Mouse (Mus musculus) forebrain, embryonic 13.5 days (tissue): Measurements from ENCODE around the gene Olfr1420. TPM values are rescaled to one million over a fixed set of nuclear protein-coding genes. Genes with fewer than 3 reads are reported as not detected.
"Not testable (repeated sequence)": the region's sequence is repeated elsewhere in the genome, so short reads cannot be mapped to it uniquely, and the experiment has no call there.

Experiments used
- ATAC-seq: fragments of 200-750 bp; cut with Nextera tagmentation; 2 replicates; pipeline ENCODE4 v1.8.0; 2017
- H3K27ac ChIP-seq: fragments of 300-500 bp; sonication (generic); 2 replicates; pipeline ENCODE4 v1.5.1; 2015; ENCODE audit warnings: inconsistent platforms, mild to moderate bottlenecking, moderate library complexity
- H3K27me3 ChIP-seq: fragments of 300-500 bp; sonication (generic); 2 replicates; pipeline ENCODE4 v1.6.1; 2015; ENCODE audit warnings: mild to moderate bottlenecking, inconsistent platforms
- H3K36me3 ChIP-seq: fragments of 300-500 bp; sonication (generic); 2 replicates; pipeline ENCODE4 v1.6.1; 2015; ENCODE audit warnings: mild to moderate bottlenecking, inconsistent platforms; ENCODE audit not compliant: poor library complexity, severe bottlenecking
- H3K4me1 ChIP-seq: fragments of 300-500 bp; sonication (generic); 2 replicates; pipeline ENCODE4 v1.6.1; 2015; ENCODE audit warnings: inconsistent platforms
- H3K4me2 ChIP-seq: fragments of 300-500 bp; sonication (generic); 2 replicates; pipeline ENCODE4 v1.6.1; 2015; ENCODE audit warnings: inconsistent platforms, mild to moderate bottlenecking, moderate library complexity
- H3K4me3 ChIP-seq: fragments of 300-500 bp; sonication (generic); 2 replicates; pipeline ENCODE4 v1.5.1; 2015; ENCODE audit warnings: mild to moderate bottlenecking, inconsistent platforms
- H3K9ac ChIP-seq: fragments of 300-500 bp; sonication (generic); 2 replicates; pipeline ENCODE4 v1.6.1; 2015; ENCODE audit warnings: mild to moderate bottlenecking, inconsistent platforms
- H3K9me3 ChIP-seq: fragments of 300-500 bp; sonication (generic); replicated peaks from 2 replicates; pipeline ENCODE4 v1.6.1; 2016; ENCODE audit warnings: inconsistent platforms
- WGBS: fragments of 180-500 bp; shearing (Covaris S2); methylation state at CpG from one replicate; pipeline ENCODE4 v1.1.7; 2015; 5-methylcytosine and 5-hydroxymethylcytosine counted together
- microRNA-seq: library from miRNA; unstranded; fragments of <30 nt; microRNA quantifications from one replicate; pipeline ENCODE4, GENCODE M21; 2016
- polyA plus RNA-seq: library from polyadenylated mRNA; unstranded; fragments of >200 nt; fragmentation: Nextera tagmentation; extraction: Ambion mirVana; gene quantifications from 2 replicates; pipeline ENCODE4 v1.2.1, GENCODE M21; 2015

Olfr1420 gene
- polyA plus RNA-seq, 1 experiment from 2014 or later: 0.05 TPM

DNA sequence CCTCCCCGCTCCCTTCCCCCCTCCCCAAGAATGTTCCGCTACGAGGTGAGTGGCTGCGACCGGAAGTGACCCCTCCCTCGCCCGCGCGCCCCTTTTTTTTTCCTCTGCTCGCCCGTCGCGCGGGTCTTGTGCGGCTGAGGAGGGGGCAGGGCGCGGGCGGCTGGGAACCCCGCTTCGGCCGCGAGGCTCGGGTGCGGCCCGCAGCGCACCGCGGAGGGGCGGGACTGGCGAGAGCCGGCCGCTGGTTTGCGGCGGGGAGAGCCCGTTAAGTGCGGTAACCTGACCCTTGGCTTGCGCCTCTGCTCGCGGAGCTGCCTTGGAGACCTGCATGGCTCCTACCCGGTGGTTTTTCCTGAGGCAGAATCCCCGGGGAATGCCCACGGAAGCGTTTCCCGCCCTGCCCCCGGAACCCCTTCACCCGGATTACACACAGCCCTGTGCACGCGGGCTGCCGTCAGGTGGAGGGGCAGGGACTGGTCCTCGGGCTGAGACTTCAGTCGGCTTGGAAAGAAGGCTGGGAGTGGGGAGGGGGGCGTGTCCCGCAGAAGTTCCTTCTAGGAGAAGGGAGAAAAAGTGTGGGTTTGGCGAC lies 26.3 kb downstream of the Olfr1420 start:
- no peaks in the 10 kb centered on the region for H3K27me3 ChIP-seq
- WGBS: under 1% methylated on average over 39 of the region's 54 CpGs
- H3K9ac ChIP-seq: peak overlapping the region; percentile 87
- peak overlapping the region; percentile 87 for H3K4me3 ChIP-seq
- peak overlapping the region; percentile 85 for H3K27ac ChIP-seq
- peak; percentile 70 for ATAC-seq
- H3K4me1 ChIP-seq: peaks cover 42% of the 10 kb centered on the region
- H3K4me2 ChIP-seq: peak overlapping the region; percentile 82
- no peaks in the 10 kb centered on the region for H3K9me3 ChIP-seq
- peaks cover 15% of the 10 kb centered on the region; the same call in 1 of the 2 replicates for H3K36me3 ChIP-seq

DNA sequence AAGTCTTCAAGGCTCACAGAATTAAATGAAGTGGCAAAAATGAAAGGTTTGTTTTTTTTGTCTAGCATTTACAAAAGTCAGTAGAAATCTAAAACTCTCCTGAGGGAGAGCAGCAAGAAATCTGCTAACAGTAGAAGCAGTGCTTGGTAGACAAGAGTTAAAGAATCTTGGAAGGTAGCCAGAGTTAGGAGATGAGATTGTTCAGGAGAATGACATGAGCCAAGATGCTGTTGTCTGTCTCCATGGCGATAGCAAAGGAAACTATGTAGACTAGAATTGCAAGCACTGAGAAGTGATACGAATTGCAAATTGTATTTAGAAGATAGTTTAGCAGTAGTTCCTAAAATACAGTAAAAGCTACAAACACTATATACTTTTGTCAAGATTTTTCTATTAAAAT lies 29.4 kb downstream of the Olfr1420 start:
- no peak for ATAC-seq
- H3K4me3 ChIP-seq: no peak overlapping the region
- no peak overlapping the region for H3K27ac ChIP-seq
- WGBS: 8% methylated on average over 2 of the region's 2 CpGs
- H3K36me3 ChIP-seq: peaks cover 24% of the 10 kb centered on the region
- H3K9me3 ChIP-seq: no peaks in the 10 kb centered on the region
- no peaks in the 10 kb centered on the region for H3K27me3 ChIP-seq
- peaks cover 42% of the 10 kb centered on the region for H3K4me1 ChIP-seq
- H3K9ac ChIP-seq: no peak overlapping the region
- peak overlapping the region; percentile 18; the same call in 1 of the 2 replicates for H3K4me2 ChIP-seq

DNA sequence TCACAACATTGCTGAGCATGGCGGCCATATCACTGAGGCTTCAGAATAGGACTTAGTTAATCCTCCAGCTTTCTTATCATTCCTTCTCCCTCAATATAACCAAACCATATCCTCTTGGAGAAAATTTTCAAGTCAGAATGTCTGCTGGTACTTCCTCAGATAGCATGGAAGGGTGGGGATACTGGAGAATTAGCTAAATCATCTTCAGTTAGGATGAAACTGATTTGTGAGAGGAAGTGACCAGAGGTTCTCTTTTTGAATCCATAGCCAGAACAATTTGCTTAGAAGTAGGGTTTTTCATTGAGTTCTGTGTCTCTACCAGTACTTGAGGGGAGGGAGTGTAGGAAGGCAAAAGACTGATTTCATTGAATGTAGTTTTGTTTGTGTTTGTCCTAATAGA lies 35.7 kb downstream of the Olfr1420 start:
- ATAC-seq: no peak
- 90% methylated on average over 1 of the region's 1 CpGs for WGBS
- Histone ChIP-seq H3K4me3 (no peak overlapping the region), H3K27me3 (no peaks in the 10 kb centered on the region), H3K27ac (no peak overlapping the region), H3K4me2 (no peak overlapping the region), H3K36me3 (peaks cover 64% of the 10 kb centered on the region), H3K9ac (no peak overlapping the region), H3K4me1 (no peaks in the 10 kb centered on the region), H3K9me3 (no peaks in the 10 kb centered on the region)

DNA sequence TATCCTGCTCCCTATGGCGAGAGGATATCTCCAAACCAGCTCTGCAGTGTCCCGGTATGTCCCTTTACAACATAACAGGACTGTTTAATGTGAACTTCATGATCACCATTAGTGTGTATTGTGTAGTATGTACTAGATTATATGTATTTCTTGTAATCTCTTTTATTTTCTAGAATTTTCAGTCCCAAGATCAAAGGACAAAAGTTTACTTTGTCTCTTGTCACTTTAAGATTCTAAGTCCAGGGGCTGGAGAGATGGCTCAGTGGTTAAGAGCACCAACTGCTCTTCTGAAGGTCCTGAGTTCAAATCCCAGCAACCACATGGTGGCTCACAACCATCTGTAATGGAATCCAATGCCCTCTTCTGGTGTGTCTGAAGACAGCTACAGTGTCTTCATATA lies 36.1 kb downstream of the Olfr1420 start:
- H3K27ac ChIP-seq, H3K27me3 ChIP-seq, H3K4me1 ChIP-seq, H3K9ac ChIP-seq, H3K4me2 ChIP-seq, H3K4me3 ChIP-seq, ATAC-seq, H3K9me3 ChIP-seq: not testable (repeated sequence)
- WGBS: 97% methylated on average over 2 of the region's 2 CpGs
- peaks cover 65% of the 10 kb centered on the region for H3K36me3 ChIP-seq

DNA sequence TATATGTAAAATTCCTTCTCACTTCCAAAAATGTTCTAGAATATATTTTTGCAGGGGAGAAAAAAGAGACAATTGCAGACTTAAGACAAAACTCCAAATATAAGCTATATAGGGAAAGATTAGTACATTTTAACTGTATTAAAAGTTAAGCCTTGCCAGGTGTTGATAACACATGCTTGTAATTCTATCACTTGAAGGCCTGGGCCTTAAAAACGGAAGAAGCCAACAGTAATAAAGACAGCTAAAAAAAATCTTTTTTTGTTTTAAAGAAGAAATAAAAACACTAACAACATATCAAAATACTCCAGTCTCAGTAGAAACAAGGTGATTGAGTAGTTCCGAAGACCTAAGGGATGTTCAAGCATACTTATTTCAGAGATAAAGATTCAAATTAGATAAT lies 40.0 kb downstream of the Olfr1420 start:
- H3K27ac ChIP-seq: no peak overlapping the region
- no peak overlapping the region for H3K4me3 ChIP-seq
- H3K4me1 ChIP-seq: no peaks in the 10 kb centered on the region
- no peak for ATAC-seq
- H3K9ac ChIP-seq: no peak overlapping the region
- 97% methylated on average over 2 of the region's 2 CpGs for WGBS
- no peaks in the 10 kb centered on the region for H3K27me3 ChIP-seq
- H3K9me3 ChIP-seq: no peaks in the 10 kb centered on the region
- no peak overlapping the region for H3K4me2 ChIP-seq
- H3K36me3 ChIP-seq: peaks cover 83% of the 10 kb centered on the region

DNA sequence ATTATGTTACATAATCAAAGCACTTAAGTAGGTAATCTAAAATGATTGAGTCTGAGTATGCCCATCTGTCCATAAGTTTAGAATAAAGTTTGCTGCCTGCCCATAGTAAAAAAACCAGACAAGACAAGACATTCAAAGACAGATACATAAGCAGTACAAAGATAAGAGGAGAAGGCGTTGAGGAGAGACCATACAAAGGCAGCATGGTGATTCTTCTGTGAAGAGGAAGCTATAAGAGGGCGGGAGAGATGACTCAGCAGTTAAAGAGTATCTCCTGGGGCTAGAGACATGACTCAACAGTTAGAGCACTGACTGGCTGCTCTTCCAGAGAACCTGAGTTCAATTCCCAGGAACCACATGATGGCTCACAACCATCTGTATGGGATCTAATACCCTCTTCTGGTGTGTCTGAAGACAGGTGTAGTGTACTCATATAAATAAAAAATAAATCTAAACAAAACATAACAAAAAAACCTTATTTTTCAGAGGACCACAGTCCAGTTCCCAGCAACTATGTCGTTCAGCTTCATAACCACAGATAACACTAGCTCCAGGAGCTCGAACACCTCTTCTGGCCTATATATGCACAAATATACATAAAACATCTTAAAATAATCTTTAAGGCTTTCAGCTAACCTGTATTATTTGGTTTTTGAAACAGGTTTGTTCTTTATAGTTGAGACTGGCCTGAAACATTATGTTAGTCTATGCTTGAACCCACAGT lies 41.8 kb downstream of the Olfr1420 start:
- H3K36me3 ChIP-seq: peaks cover 84% of the 10 kb centered on the region
- WGBS: 97% methylated on average over 4 of the region's 4 CpGs

DNA sequence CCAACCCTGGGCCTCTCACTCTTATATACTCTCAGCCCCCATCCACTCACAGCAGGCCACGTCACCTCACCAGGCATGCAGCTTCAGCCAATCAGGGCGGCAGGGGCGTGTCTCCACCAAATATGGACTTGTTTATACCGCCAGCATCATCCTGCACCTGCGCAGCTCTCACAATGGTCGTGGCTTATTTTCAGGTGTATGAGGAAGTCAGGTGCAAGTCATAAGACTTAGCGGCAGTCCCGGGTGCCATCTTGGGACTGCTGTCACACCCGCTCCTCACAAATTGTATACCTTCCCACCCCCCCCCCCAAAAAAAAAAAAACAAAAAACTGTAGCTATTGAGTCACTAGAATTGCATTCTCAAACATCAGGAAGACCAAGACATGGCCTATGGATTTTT lies 60.1 kb downstream of the Olfr1420 start:
- not testable (repeated sequence) for H3K4me2 ChIP-seq, H3K27me3 ChIP-seq, H3K4me1 ChIP-seq, H3K4me3 ChIP-seq, H3K9me3 ChIP-seq, ATAC-seq, H3K9ac ChIP-seq, H3K27ac ChIP-seq
- 94% methylated on average over 9 of the region's 9 CpGs for WGBS
- peaks cover 40% of the 10 kb centered on the region for H3K36me3 ChIP-seq

More for the DNA sequence above, 41.8 kb downstream of the Olfr1420 start:
- Histone ChIP-seq H3K4me3 (no peak overlapping the region), H3K4me1 (no peaks in the 10 kb centered on the region), H3K27me3 (no peaks in the 10 kb centered on the region), H3K27ac (no peak overlapping the region), H3K4me2 (no peak overlapping the region), H3K9me3 (no peaks in the 10 kb centered on the region), H3K9ac (no peak overlapping the region)
- ATAC-seq: no peak

Small RNAs within 50 kb of the gene (microRNA-seq; reads per million reads assigned to microRNA genes)
- gene Mir6994: 12.1 reads per million, percentile 25 among the genes with 10 or more reads in this experiment

Other genes starting within 250 kb of the Olfr1420 start
- not detected in 2 replicates for gene Ms4a3, start 245.7 kb upstream of the Olfr1420 start, polyA plus RNA-seq
- gene Oosp2, start 226.0 kb upstream of the Olfr1420 start, polyA plus RNA-seq: not detected in 2 replicates
- not detected in 2 replicates for gene Oosp1, start 195.4 kb upstream of the Olfr1420 start, polyA plus RNA-seq
- gene Oosp3, start 189.5 kb upstream of the Olfr1420 start, polyA plus RNA-seq: not detected in 2 replicates
- gene Gif, start 139.0 kb upstream of the Olfr1420 start, polyA plus RNA-seq: not detected in 2 replicates
- 46.1 and 48.2 TPM in 2 replicates for gene Mrpl16, start 116.2 kb upstream of the Olfr1420 start, polyA plus RNA-seq
- gene Stx3, start 67.2 kb upstream of the Olfr1420 start, polyA plus RNA-seq: 6.5 and 8.2 TPM in 2 replicates
- 0.12 TPM in 1 of 2 replicates, not detected in the other for gene Olfr1417, start 47.3 kb upstream of the Olfr1420 start, polyA plus RNA-seq
- not detected in 2 replicates for gene Olfr1418, start 25.5 kb upstream of the Olfr1420 start, polyA plus RNA-seq
- not detected in 2 replicates for gene Olfr1419, start 11.5 kb upstream of the Olfr1420 start, polyA plus RNA-seq
- gene Patl1, start 25.8 kb downstream of the Olfr1420 start, polyA plus RNA-seq: 18.9 and 21.4 TPM in 2 replicates
- gene Osbp, start 79.4 kb downstream of the Olfr1420 start, polyA plus RNA-seq: 4.1 and 4.9 TPM in 2 replicates
- not detected in 2 replicates for gene Olfr1423, start 154.8 kb downstream of the Olfr1420 start, polyA plus RNA-seq
- not detected in 2 replicates for gene Olfr1424, start 176.1 kb downstream of the Olfr1420 start, polyA plus RNA-seq
- gene Olfr1425, start 191.2 kb downstream of the Olfr1420 start, polyA plus RNA-seq: not detected in 2 replicates
- gene Olfr1426, start 205.4 kb downstream of the Olfr1420 start, polyA plus RNA-seq: not detected in 2 replicates
- gene Olfr1427, start 216.8 kb downstream of the Olfr1420 start, polyA plus RNA-seq: not detected in 2 replicates
- not detected in 2 replicates for gene Olfr1428, start 229.3 kb downstream of the Olfr1420 start, polyA plus RNA-seq
- gene Olfr76, start 236.6 kb downstream of the Olfr1420 start, polyA plus RNA-seq: not detected in 2 replicates